Mouse (Mus musculus) embryonic fibroblast, embryonic 13.5 days (primary cell): ENCODE measurements around the gene Mfsd9.

ENCODE experiments used
- CTCF ChIP-seq: IDR thresholded peaks from 2 replicates; pipeline ENCODE4 v1.5.1; 2011; ENCODE audit warnings: mild to moderate bottlenecking, control low read depth, low read length, moderate library complexity, borderline replicate concordance; ENCODE audit not compliant: insufficient read depth
- POLR2A ChIP-seq: IDR thresholded peaks from 2 replicates; pipeline ENCODE4 v1.6.1; 2011; ENCODE audit warnings: low read depth, mild to moderate bottlenecking, control low read depth, low read length, moderate library complexity

DNA sequence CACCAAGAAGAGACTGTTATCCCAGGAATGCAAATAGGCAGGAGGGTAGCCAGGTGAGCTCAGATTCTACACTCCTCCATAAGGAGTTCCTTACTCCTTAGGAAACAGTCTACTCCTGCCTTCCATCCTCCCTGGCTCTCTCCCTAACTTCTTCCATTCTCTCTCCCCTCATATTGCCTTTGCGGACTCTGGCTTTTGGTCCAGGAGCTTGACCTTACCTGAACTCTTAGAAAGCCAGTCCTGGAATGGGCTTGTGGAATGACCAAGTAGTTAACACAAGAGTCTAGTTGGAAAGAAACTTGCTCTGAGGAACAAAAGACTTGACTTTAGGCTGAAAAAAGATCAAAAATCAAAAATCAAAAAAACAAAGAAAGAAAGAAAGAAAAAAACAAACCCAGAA lies 61.9 kb downstream of the Mfsd9 start:
- TF ChIP-seq CTCF, result no peak
- no peak for TF ChIP-seq POLR2A
